Mouse (Mus musculus) heart, embryonic 15.5 days (tissue): Measurements from ENCODE around the gene Chst15. TPM values are rescaled to one million over a fixed set of nuclear protein-coding genes. Genes with fewer than 3 reads are reported as not detected.

ENCODE experiments used
- ATAC-seq: fragments of 200-750 bp; cut with Nextera tagmentation; replicated peaks from 2 replicates; pipeline ENCODE4 v1.8.0; 2017; ENCODE audit warnings: low read depth, moderate TSS enrichment; ENCODE audit not compliant: insufficient number of reproducible peaks, insufficient read depth, low FRiP score
- H3K27ac ChIP-seq: fragments of 300-500 bp; sonication (generic); 2 replicates; pipeline ENCODE4 v1.5.1; 2015; ENCODE audit warnings: mild to moderate bottlenecking, inconsistent platforms
- H3K27me3 ChIP-seq: fragments of 300-500 bp; sonication (generic); 2 replicates; pipeline ENCODE4 v1.6.1; 2015; ENCODE audit warnings: inconsistent platforms
- H3K36me3 ChIP-seq: fragments of 300-500 bp; sonication (generic); 2 replicates; pipeline ENCODE4 v1.6.1; 2015; ENCODE audit warnings: mild to moderate bottlenecking, inconsistent platforms
- H3K4me1 ChIP-seq: fragments of 300-500 bp; sonication (generic); replicated peaks from 2 replicates; pipeline ENCODE4 v1.6.1; 2015; ENCODE audit warnings: inconsistent platforms
- H3K4me2 ChIP-seq: fragments of 300-500 bp; sonication (generic); 2 replicates; pipeline ENCODE4 v1.6.1; 2015; ENCODE audit warnings: inconsistent platforms, mild to moderate bottlenecking, moderate library complexity
- H3K4me3 ChIP-seq: fragments of 300-500 bp; sonication (generic); 2 replicates; pipeline ENCODE4 v1.5.1; 2015; ENCODE audit warnings: mild to moderate bottlenecking, inconsistent platforms
- H3K9ac ChIP-seq: fragments of 300-500 bp; sonication (generic); 2 replicates; pipeline ENCODE4 v1.6.1; 2015; ENCODE audit warnings: mild to moderate bottlenecking, inconsistent platforms
- H3K9me3 ChIP-seq: fragments of 300-500 bp; sonication (generic); replicated peaks from 2 replicates; pipeline ENCODE4 v1.6.1; 2016; ENCODE audit warnings: inconsistent platforms
- WGBS: fragments of 180-500 bp; shearing (Covaris S2); methylation state at CpG from one replicate; pipeline ENCODE4 v1.1.7; 2015; ENCODE audit warnings: mixed read lengths; 5-methylcytosine and 5-hydroxymethylcytosine counted together
- polyA plus RNA-seq: library from polyadenylated mRNA; unstranded; fragments of >200 nt; fragmentation: Nextera tagmentation; extraction: Ambion mirVana; gene quantifications from 2 replicates; pipeline ENCODE4 v1.2.1, GENCODE M21; 2015

Chst15 gene
- polyA plus RNA-seq, 1 experiment from 2014 or later, result 4.4 TPM

GRCm38 (mm10) chr7:132333078-132333477 lies 16.1 kb upstream of the Chst15 start:
- Histone ChIP-seq H3K4me2 (no peak overlapping the region), H3K9me3 (no peaks in the 10 kb centered on the region), H3K9ac (no peak overlapping the region), H3K4me3 (no peak overlapping the region), H3K27ac (no peak overlapping the region), H3K36me3 (no peaks in the 10 kb centered on the region), H3K4me1 (peaks cover 7% of the 10 kb centered on the region), H3K27me3 (no peaks in the 10 kb centered on the region)
- WGBS, result 52% methylated on average over 1 of the region's 1 CpGs
- no peak for ATAC-seq

- Histone ChIP-seq H3K36me3 (no peaks in the 10 kb centered on the region), H3K4me2 (no peak overlapping the region), H3K27me3 (no peaks in the 10 kb centered on the region), H3K9ac (no peak overlapping the region), H3K4me1 (peaks cover 5% of the 10 kb centered on the region), H3K9me3 (no peaks in the 10 kb centered on the region), H3K27ac (no peak overlapping the region), H3K4me3 (no peak overlapping the region)
- 60% methylated on average over 11 of the region's 11 CpGs for WGBS
- no peak for ATAC-seq
These were observed 15.1 kb upstream of the Chst15 start for GRCm38 (mm10) chr7:132332176-132332575.

- Histone ChIP-seq H3K4me2 (no peak overlapping the region), H3K4me3 (no peak overlapping the region), H3K9me3 (no peaks in the 10 kb centered on the region), H3K27me3 (no peaks in the 10 kb centered on the region), H3K9ac (no peak overlapping the region), H3K36me3 (no peaks in the 10 kb centered on the region), H3K27ac (no peak overlapping the region), H3K4me1 (peaks cover 8% of the 10 kb centered on the region)
- WGBS, result 63% methylated on average over 1 of the region's 1 CpGs
- no peak for ATAC-seq
These were observed 13.2 kb upstream of the Chst15 start for GRCm38 (mm10) chr7:132330179-132330578.

GRCm38 (mm10) chr7:132328648-132329047 lies 11.6 kb upstream of the Chst15 start:
- Histone ChIP-seq H3K4me3 (no peak overlapping the region), H3K27me3 (no peaks in the 10 kb centered on the region), H3K36me3 (no peaks in the 10 kb centered on the region), H3K4me2 (no peak overlapping the region), H3K9ac (no peak overlapping the region), H3K9me3 (no peaks in the 10 kb centered on the region), H3K27ac (no peak overlapping the region), H3K4me1 (peaks cover 8% of the 10 kb centered on the region)
- ATAC-seq, result no peak
- WGBS, result 79% methylated on average over 1 of the region's 1 CpGs

- Histone ChIP-seq H3K27ac (no peak overlapping the region), H3K4me3 (no peak overlapping the region), H3K9me3 (no peaks in the 10 kb centered on the region), H3K4me1 (peaks cover 8% of the 10 kb centered on the region), H3K36me3 (no peaks in the 10 kb centered on the region), H3K9ac (no peak overlapping the region), H3K4me2 (no peak overlapping the region), H3K27me3 (no peaks in the 10 kb centered on the region)
- 32% methylated on average over 5 of the region's 5 CpGs for WGBS
- 0 out of 2 replicates have a peak, but pooled peaks have one; percentile 27 for ATAC-seq
These were observed 8.7 kb upstream of the Chst15 start for GRCm38 (mm10) chr7:132325549-132326331.

- Histone ChIP-seq H3K27ac (no peak overlapping the region), H3K4me2 (no peak overlapping the region)
- 63% methylated on average over 5 of the region's 5 CpGs for WGBS
These were observed 6.4 kb upstream of the Chst15 start for GRCm38 (mm10) chr7:132323430-132323829.

GRCm38 (mm10) chr7:132321392-132321958 lies 4.4 kb upstream of the Chst15 start:
- H3K4me3 ChIP-seq, result no peak overlapping the region
- ATAC-seq, result no peak
- no peak overlapping the region for H3K9ac ChIP-seq
- H3K4me2 ChIP-seq, result no peak overlapping the region
- H3K4me1 ChIP-seq, result peaks cover 12% of the 10 kb centered on the region
- WGBS, result 63% methylated on average over 2 of the region's 2 CpGs
- no peaks in the 10 kb centered on the region for H3K36me3 ChIP-seq
- H3K27ac ChIP-seq, result no peak overlapping the region
- no peaks in the 10 kb centered on the region for H3K27me3 ChIP-seq
- no peaks in the 10 kb centered on the region for H3K9me3 ChIP-seq

More at GRCm38 (mm10) chr7:132323430-132323829, 6.4 kb upstream of the Chst15 start:
- Histone ChIP-seq H3K9me3 (no peaks in the 10 kb centered on the region), H3K4me1 (peaks cover 8% of the 10 kb centered on the region), H3K36me3 (no peaks in the 10 kb centered on the region), H3K27me3 (no peaks in the 10 kb centered on the region), H3K4me3 (no peak overlapping the region), H3K9ac (no peak overlapping the region)
- ATAC-seq, result no peak

GRCm38 (mm10) chr7:132316101-132317035 lies 660 bp downstream of the Chst15 start:
- Histone ChIP-seq H3K4me1 (peaks cover 19% of the 10 kb centered on the region), H3K9me3 (no peaks in the 10 kb centered on the region), H3K27ac (peak overlapping the region; percentile 76), H3K27me3 (0 out of 2 replicates have a peak, but pooled peaks cover 4% of the 10 kb centered on the region), H3K4me2 (peak overlapping the region; percentile 97), H3K9ac (peak overlapping the region; percentile 74), H3K4me3 (peak overlapping the region; percentile 83), H3K36me3 (no peaks in the 10 kb centered on the region)
- WGBS, result under 1% methylated on average over 78 of the region's 79 CpGs
- peak; percentile 74 for ATAC-seq

- H3K27me3 ChIP-seq, result 0 out of 2 replicates have a peak, but pooled peaks cover 4% of the 10 kb centered on the region
- no peaks in the 10 kb centered on the region for H3K36me3 ChIP-seq
- H3K27ac ChIP-seq, result peak overlapping the region; percentile 76; the same call in 1 of the 2 replicates
- H3K9me3 ChIP-seq, result no peaks in the 10 kb centered on the region
- peak overlapping the region; percentile 83 for H3K4me3 ChIP-seq
- peak overlapping the region; percentile 97 for H3K4me2 ChIP-seq
- WGBS, result under 1% methylated on average over 51 of the region's 51 CpGs
- peaks cover 19% of the 10 kb centered on the region for H3K4me1 ChIP-seq
- ATAC-seq, result peak; percentile 55
- H3K9ac ChIP-seq, result peak overlapping the region; percentile 74
These were observed 1.6 kb downstream of the Chst15 start for GRCm38 (mm10) chr7:132315149-132316091.

- no peak overlapping the region for H3K27ac ChIP-seq
- H3K27me3 ChIP-seq, result 0 out of 2 replicates have a peak, but pooled peaks cover 4% of the 10 kb centered on the region
- H3K9me3 ChIP-seq, result no peaks in the 10 kb centered on the region
- peaks cover 16% of the 10 kb centered on the region for H3K4me1 ChIP-seq
- H3K4me3 ChIP-seq, result no peak overlapping the region
- H3K4me2 ChIP-seq, result no peak overlapping the region
- H3K36me3 ChIP-seq, result no peaks in the 10 kb centered on the region
- WGBS, result 62% methylated on average over 8 of the region's 8 CpGs
- no peak for ATAC-seq
- H3K9ac ChIP-seq, result no peak overlapping the region
These were observed 4.6 kb downstream of the Chst15 start for GRCm38 (mm10) chr7:132312396-132312795.
